Mouse (Mus musculus) intestine, embryonic 16.5 days (tissue): ENCODE data around the gene Cdca4. TPM values are rescaled to one million over a fixed set of nuclear protein-coding genes. Genes with fewer than 3 reads are reported as not detected.

ENCODE experiments used
- ATAC-seq: fragments of 200-750 bp; cut with Nextera tagmentation; 2 replicates; pipeline ENCODE4 v1.8.0; 2017; ENCODE audit warnings: moderate TSS enrichment, moderate library complexity
- H3K27ac ChIP-seq: fragments of 300-500 bp; sonication (generic); 2 replicates; pipeline ENCODE4 v1.5.1; 2014; ENCODE audit warnings: mild to moderate bottlenecking, low read length
- H3K27me3 ChIP-seq: fragments of 300-500 bp; sonication (generic); replicated peaks from 2 replicates; pipeline ENCODE4 v1.6.1; 2014; ENCODE audit warnings: low read length, control low read depth, mixed read lengths; ENCODE audit not compliant: control insufficient read depth, insufficient read depth
- H3K36me3 ChIP-seq: fragments of 300-500 bp; sonication (generic); 2 replicates; pipeline ENCODE4 v1.6.1; 2014; ENCODE audit warnings: low read length, control low read depth; ENCODE audit not compliant: control insufficient read depth, insufficient read depth
- H3K4me1 ChIP-seq: fragments of 300-500 bp; sonication (generic); 2 replicates; pipeline ENCODE4 v1.6.1; 2014; ENCODE audit warnings: low read length, control low read depth, mixed read lengths; ENCODE audit not compliant: control insufficient read depth, insufficient read depth
- H3K4me2 ChIP-seq: fragments of 300-500 bp; sonication (generic); 2 replicates; pipeline ENCODE4 v1.6.1; 2014; ENCODE audit warnings: low read depth, low read length, control low read depth
- H3K4me3 ChIP-seq: fragments of 300-500 bp; sonication (generic); 2 replicates; pipeline ENCODE4 v1.5.1; 2014; ENCODE audit warnings: mild to moderate bottlenecking, low read length
- H3K9ac ChIP-seq: fragments of 300-500 bp; sonication (generic); 2 replicates; pipeline ENCODE4 v1.6.1; 2014; ENCODE audit warnings: low read depth, low read length
- H3K9me3 ChIP-seq: fragments of 300-500 bp; sonication (generic); 2 replicates; pipeline ENCODE4 v1.6.1; 2016; ENCODE audit warnings: low read length, control low read depth; ENCODE audit not compliant: control insufficient read depth
- WGBS: fragments of 180-500 bp; shearing (Covaris S2); extraction: QIAGEN DNeasy Blood & Tissue Kit; methylation state at CpG from one replicate; pipeline ENCODE4 v1.1.7; 2014; 5-methylcytosine and 5-hydroxymethylcytosine counted together
- polyA plus RNA-seq: library from polyadenylated mRNA; unstranded; fragments of >200 nt; fragmentation: Nextera tagmentation; extraction: Ambion mirVana; gene quantifications from 2 replicates; pipeline ENCODE4 v1.2.1, GENCODE M21; 2015

Cdca4 gene
- polyA plus RNA-seq, 1 experiment from 2014 or later = 79.6 TPM

GRCm38 (mm10) chr12:112871272-112871671, 42.0 kb upstream of the Cdca4 start:
- H3K9ac ChIP-seq = peak overlapping the region; percentile 39
- no peak for ATAC-seq
- no peak overlapping the region; the same call in 1 of the 2 replicates for H3K27ac ChIP-seq
- H3K4me1 ChIP-seq = peaks cover 32% of the 10 kb centered on the region
- H3K4me3 ChIP-seq = no peak overlapping the region
- 84% methylated on average over 2 of the region's 2 CpGs for WGBS
- no peaks in the 10 kb centered on the region for H3K9me3 ChIP-seq
- no peaks in the 10 kb centered on the region for H3K36me3 ChIP-seq
- H3K27me3 ChIP-seq = peaks cover 25% of the 10 kb centered on the region
- no peak overlapping the region for H3K4me2 ChIP-seq

- 44% methylated on average over 13 of the region's 13 CpGs for WGBS
- Histone ChIP-seq H3K4me2 (no peak overlapping the region), H3K4me1 (peaks cover 27% of the 10 kb centered on the region), H3K4me3 (no peak overlapping the region), H3K27ac (no peak overlapping the region; the same call in 1 of the 2 replicates), H3K9me3 (no peaks in the 10 kb centered on the region), H3K36me3 (no peaks in the 10 kb centered on the region), H3K27me3 (peaks cover 21% of the 10 kb centered on the region), H3K9ac (peak overlapping the region; percentile 39)
- ATAC-seq = peak; percentile 29; the same call in 1 of the 2 replicates
Measured at GRCm38 (mm10) chr12:112870775-112871174, 41.6 kb upstream of the Cdca4 start.

- Histone ChIP-seq H3K4me2 (no peak overlapping the region), H3K27ac (no peak overlapping the region), H3K4me1 (peaks cover 26% of the 10 kb centered on the region), H3K4me3 (no peak overlapping the region), H3K9me3 (no peaks in the 10 kb centered on the region), H3K27me3 (peaks cover 13% of the 10 kb centered on the region), H3K36me3 (no peaks in the 10 kb centered on the region), H3K9ac (0 out of 2 replicates have a peak overlapping the region, but pooled peaks have one; percentile 4)
- WGBS = 10% methylated on average over 16 of the region's 16 CpGs
- ATAC-seq = no peak
Measured at GRCm38 (mm10) chr12:112869783-112870204, 40.6 kb upstream of the Cdca4 start.

GRCm38 (mm10) chr12:112868178-112869087, 39.2 kb upstream of the Cdca4 start, which contains the start of gene Gpr132:
Gene Gpr132, minus strand, starts transcription at chr12:112868228.
- H3K4me2 ChIP-seq = no peak within 1 kb of the TSS
- 53% methylated on average over 13 of the region's 13 CpGs for WGBS
- no peaks in the 10 kb centered on the region for H3K36me3 ChIP-seq
- H3K4me1 ChIP-seq = peaks cover 22% of the 10 kb centered on the region; the same call in 1 of the 2 replicates
- H3K9ac ChIP-seq = 0 out of 2 replicates have a peak within 1 kb of the TSS, but pooled peaks have one; percentile 37
- H3K27ac ChIP-seq = 0 out of 2 replicates have a peak within 1 kb of the TSS, but pooled peaks have one; percentile 14
- ATAC-seq = no peak
- H3K4me3 ChIP-seq = no peak within 1 kb of the TSS
- no peaks in the 10 kb centered on the region for H3K9me3 ChIP-seq
- 0 out of 2 replicates have a peak, but pooled peaks cover 3% of the 10 kb centered on the region for H3K27me3 ChIP-seq

GRCm38 (mm10) chr12:112867106-112867674, 38.0 kb upstream of the Cdca4 start:
- Histone ChIP-seq H3K9me3 (no peaks in the 10 kb centered on the region), H3K36me3 (no peaks in the 10 kb centered on the region), H3K27me3 (0 out of 2 replicates have a peak, but pooled peaks cover 2% of the 10 kb centered on the region), H3K4me2 (no peak overlapping the region), H3K9ac (0 out of 2 replicates have a peak overlapping the region, but pooled peaks have one; percentile 37), H3K4me3 (no peak overlapping the region), H3K27ac (peak overlapping the region; percentile 14; the same call in 1 of the 2 replicates), H3K4me1 (peaks cover 22% of the 10 kb centered on the region; the same call in 1 of the 2 replicates)
- ATAC-seq = no peak
- WGBS = 85% methylated on average over 7 of the region's 7 CpGs

- peak overlapping the region; percentile 37; the same call in 1 of the 2 replicates for H3K9ac ChIP-seq
- H3K9me3 ChIP-seq = no peaks in the 10 kb centered on the region
- no peak overlapping the region for H3K4me2 ChIP-seq
- ATAC-seq = no peak
- WGBS = 60% methylated on average over 8 of the region's 8 CpGs
- no peaks in the 10 kb centered on the region for H3K27me3 ChIP-seq
- no peak overlapping the region for H3K4me3 ChIP-seq
- H3K4me1 ChIP-seq = peaks cover 22% of the 10 kb centered on the region; the same call in 1 of the 2 replicates
- H3K36me3 ChIP-seq = no peaks in the 10 kb centered on the region
- H3K27ac ChIP-seq = peak overlapping the region; percentile 14; the same call in 1 of the 2 replicates
Measured at GRCm38 (mm10) chr12:112866467-112867080, 37.4 kb upstream of the Cdca4 start.

- WGBS = 84% methylated on average over 7 of the region's 7 CpGs
- ATAC-seq = no peak
- Histone ChIP-seq H3K4me1 (peaks cover 12% of the 10 kb centered on the region; the same call in 1 of the 2 replicates), H3K9ac (no peak overlapping the region), H3K9me3 (no peaks in the 10 kb centered on the region), H3K36me3 (no peaks in the 10 kb centered on the region), H3K27me3 (no peaks in the 10 kb centered on the region), H3K4me3 (no peak overlapping the region), H3K27ac (no peak overlapping the region), H3K4me2 (no peak overlapping the region)
Measured at GRCm38 (mm10) chr12:112864804-112865203, 35.6 kb upstream of the Cdca4 start.

- no peaks in the 10 kb centered on the region for H3K36me3 ChIP-seq
- 59% methylated on average over 9 of the region's 9 CpGs for WGBS
- no peak for ATAC-seq
- H3K4me1 ChIP-seq = peaks cover 6% of the 10 kb centered on the region; the same call in 1 of the 2 replicates
- H3K4me3 ChIP-seq = no peak overlapping the region
- H3K27ac ChIP-seq = no peak overlapping the region
- H3K9me3 ChIP-seq = no peaks in the 10 kb centered on the region
- H3K27me3 ChIP-seq = no peaks in the 10 kb centered on the region
- no peak overlapping the region for H3K9ac ChIP-seq
- H3K4me2 ChIP-seq = no peak overlapping the region
Measured at GRCm38 (mm10) chr12:112861911-112862321, 32.7 kb upstream of the Cdca4 start.

GRCm38 (mm10) chr12:112860765-112861164, 31.5 kb upstream of the Cdca4 start:
- Histone ChIP-seq H3K4me2 (no peak overlapping the region), H3K9ac (no peak overlapping the region), H3K4me3 (no peak overlapping the region), H3K4me1 (no peaks in the 10 kb centered on the region), H3K27me3 (no peaks in the 10 kb centered on the region), H3K27ac (no peak overlapping the region), H3K9me3 (no peaks in the 10 kb centered on the region), H3K36me3 (no peaks in the 10 kb centered on the region)
- 65% methylated on average over 7 of the region's 7 CpGs for WGBS
- ATAC-seq = no peak
